Mouse (Mus musculus) cerebellum, postnatal 14 days (tissue): ENCODE data around the gene Poln.

Source experiments
- DNase-seq, 2 experiments: peaks; one replicate each; pipeline ENCODE4 v3.0.0; 2021; ENCODE audit warnings: mixed read lengths in 2 of 2

Poln gene

DNA sequence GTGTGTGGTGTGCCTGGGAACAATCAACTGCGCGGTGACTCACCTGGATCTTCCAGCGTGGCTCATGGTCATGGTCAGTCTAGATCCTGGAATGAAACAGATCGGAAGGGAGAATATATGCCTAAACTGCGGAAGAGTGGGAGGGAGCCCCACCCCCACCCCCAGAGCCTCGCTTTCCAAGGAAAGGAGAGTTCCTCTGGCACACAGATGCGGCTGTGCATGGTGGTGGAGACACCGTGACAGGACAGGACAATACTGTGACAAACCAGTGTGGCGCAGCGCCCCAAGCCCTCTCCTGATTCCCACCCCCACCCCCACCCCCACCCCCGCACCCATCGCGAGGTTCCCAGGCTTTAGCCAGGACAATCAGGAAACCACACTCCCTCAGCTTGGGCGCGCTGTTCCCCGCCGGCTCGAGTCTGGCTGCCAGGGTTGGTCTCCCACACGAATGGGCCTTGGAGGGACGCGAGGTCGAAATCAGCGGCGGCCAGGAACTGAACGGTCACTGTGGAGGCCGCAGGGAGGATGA lies 186.5 kb downstream of the Poln start:
- DNase-seq, result no peak

DNA sequence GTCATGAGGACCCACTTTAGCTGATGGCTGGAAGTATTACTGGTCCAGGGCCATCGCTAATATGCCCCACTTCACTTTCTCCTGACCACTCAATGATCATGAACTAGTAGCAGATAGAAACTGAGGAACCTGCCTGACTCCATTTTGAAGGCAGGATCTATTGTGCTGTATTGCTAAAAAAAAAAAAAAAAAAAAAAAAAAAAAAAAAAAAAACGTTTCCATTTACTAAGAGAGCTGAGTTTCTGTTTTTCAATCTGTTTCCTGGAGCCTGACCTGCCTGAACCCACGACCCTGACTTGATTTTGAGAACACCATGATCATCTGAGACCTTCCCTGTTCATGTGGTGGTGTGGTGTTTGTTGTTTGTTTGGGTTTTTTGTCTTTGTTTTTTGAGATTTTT lies 193.0 kb downstream of the Poln start:
- no peak for DNase-seq

DNA sequence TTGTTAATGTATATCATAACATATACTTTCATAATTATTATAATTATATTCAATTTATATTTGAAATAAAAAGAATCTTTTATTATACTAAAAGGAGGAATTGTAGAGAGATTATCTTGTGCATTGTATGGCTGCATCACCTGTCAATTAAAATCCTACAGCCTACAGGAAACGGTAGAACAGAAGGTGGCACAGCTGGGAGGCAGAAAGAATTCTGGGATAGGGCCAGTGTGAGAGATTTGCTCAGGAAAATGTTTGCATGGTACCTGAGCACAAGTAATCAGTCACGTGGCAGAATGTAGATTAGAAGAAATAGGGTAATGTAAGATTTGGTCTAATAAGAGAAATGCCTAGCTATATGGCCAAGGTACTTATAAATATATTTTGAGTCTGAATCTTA lies 194.5 kb downstream of the Poln start:
- peak; percentile 77 to 78 for DNase-seq

DNA sequence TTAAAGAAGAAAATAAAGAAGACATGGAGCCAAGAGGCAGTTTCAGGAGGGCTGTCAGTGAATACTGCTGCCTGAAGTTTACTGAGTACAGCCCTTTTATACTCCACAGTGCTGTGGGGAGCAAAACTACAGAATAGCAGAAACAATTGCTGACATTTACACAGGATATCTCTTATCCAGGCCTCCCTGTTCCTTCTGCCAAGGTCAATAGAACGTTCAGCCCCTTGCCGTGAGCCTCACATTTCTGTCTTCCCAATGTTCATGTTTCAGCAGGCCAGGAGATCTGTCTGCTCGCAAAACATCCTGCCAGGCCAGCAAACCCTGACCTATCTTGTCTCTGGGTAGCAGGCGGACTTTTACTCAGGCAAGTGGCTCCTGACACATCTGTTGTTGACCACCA lies 209.9 kb downstream of the Poln start:
- no peak for DNase-seq
